Mouse (Mus musculus) urinary bladder, postnatal 14 days (tissue): ENCODE results near the gene Gpr83.

Source experiments
- DNase-seq: peaks from one replicate; pipeline ENCODE4 v3.0.0; 2021; ENCODE audit warnings: low spot score

The Gpr83 gene

DNA sequence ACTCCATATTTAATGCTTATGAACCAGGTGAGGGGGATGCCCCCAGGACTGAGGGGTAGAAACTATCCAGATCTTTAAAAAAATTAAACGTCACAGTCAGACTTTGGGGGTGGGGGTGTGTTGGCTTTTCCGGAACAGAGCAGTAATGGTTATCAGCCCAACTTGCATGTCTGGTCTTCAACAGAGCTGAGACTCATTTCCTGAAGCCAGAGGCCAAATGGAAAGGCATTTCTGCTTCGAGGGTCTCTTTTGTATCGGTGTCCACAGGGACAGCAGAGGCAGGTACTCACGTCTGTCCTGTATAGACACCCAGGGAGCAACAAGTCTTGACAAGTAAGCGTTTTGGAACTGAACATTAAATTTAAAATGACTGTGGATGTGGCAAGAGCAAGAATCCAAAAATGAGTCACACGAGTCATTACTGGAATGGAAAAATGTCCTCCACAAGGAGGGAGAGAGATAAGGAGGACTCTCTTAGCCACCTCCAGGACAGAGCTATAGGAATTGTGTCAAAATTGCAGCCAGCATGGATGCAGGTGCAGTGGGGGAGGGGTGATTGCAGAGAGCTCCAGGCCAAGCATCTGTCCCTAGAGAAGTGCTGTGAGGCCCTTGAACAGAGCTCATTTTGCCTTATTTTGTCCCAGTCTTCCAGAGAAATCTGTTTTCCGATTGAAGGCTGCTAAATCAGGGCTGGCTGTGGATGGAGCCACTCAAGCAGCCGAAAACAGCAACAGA lies 44.9 kb downstream of the Gpr83 start:
- DNase-seq = no peak

DNA sequence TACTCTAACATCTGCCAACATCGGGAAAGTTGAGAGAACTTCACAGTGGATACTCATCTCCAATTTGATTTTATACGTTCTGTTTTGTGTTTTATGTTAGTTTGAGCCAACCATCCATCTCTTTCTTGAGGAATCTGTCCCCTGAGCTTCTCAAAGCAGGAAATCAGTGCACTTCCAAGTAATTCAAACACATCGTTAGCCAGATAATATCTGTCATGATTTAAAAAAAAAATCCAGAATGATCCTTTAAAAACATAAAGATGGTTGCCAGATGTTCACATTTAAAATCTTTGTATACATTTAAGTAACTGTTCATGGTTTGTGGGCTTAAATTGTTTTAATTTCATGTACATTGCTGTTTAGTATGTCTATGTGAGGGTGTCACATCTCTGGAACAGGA lies 45.9 kb downstream of the Gpr83 start:
- no peak for DNase-seq

DNA sequence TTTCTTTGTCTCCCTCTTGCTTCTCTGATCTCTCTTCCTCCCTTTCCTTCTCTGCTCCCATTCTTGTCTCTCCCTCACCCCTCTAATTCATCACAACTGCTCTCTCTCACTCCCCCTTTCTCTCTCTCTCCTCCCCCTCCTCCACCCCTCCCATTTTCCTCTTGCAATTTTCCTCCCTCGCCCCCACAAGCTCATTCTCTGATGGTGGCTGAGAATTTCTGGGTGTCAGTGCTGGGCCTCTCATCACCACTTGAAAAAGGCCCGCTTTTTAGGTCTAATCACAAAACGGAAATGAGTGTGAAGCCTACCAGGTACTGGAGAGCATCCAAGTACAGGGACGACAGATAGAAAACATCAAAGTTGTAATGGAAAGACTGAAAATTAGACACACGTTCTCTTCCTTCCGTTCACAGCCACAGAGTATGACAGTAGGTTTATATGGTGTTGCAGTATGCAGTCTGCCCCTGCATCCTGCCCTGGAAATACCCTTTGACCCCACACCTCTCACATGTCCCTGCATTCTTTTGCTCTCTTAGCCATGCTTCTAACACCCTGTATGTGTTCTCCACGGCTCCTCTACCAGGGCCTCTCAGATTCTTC lies 47.9 kb downstream of the Gpr83 start:
- DNase-seq = no peak

DNA sequence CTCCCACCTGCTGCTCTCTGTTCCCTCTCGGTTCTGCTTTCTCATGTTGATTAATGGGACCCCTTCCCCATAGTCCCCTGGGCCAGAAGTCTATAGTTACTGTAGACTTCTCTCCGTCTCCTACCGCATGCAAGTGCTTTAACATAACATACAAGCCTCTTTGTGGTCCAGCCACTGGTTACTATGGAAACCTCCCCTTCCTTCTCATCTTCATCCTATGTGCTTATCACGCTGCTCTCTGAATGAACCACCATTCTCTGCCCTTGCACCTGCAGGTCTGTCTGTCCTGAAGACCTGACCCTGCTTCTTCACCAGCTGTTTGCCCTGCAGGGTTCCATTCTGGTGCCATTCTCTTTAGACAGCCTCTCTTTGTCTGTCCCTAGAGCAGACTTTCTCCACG lies 50.0 kb downstream of the Gpr83 start:
- no peak for DNase-seq

DNA sequence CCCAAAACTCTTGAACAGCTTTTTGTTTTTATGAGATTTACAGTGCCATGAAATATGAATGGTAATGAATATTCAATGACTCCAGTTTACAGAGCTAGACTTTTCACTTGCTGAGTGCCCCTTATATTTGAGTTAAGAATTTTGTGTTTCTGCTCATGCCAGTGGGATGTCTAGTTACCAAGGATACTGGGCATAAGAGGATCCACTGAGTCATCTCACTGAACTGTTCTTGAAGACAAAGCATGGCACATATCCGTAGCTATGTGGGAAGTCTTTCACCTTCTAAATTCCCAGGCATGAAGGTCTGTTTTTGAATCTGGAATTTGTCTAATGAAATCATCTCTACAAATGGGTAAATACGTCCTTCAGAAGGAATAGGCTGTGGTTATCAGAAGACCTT lies 52.0 kb downstream of the Gpr83 start:
- no peak for DNase-seq

DNA sequence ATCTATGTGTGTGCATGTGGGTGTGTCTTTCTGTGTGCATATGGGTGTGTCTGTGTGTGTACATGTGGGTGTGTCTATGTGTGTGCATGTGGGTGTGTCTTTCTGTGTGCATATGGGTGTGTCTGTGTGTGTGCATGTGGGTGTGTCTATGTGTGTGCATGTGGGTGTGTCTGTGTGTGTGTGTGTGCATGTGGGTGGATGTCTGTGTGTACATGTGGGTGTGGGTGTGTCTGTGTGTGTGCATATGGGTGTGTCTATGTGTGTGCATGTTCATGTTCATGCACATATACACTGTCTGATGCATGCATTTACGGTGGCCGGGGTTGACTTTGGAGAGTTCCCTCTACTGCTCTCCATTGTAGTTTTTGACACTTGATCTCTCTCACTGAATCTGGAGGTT lies 57.7 kb downstream of the Gpr83 start:
- no peak for DNase-seq

DNA sequence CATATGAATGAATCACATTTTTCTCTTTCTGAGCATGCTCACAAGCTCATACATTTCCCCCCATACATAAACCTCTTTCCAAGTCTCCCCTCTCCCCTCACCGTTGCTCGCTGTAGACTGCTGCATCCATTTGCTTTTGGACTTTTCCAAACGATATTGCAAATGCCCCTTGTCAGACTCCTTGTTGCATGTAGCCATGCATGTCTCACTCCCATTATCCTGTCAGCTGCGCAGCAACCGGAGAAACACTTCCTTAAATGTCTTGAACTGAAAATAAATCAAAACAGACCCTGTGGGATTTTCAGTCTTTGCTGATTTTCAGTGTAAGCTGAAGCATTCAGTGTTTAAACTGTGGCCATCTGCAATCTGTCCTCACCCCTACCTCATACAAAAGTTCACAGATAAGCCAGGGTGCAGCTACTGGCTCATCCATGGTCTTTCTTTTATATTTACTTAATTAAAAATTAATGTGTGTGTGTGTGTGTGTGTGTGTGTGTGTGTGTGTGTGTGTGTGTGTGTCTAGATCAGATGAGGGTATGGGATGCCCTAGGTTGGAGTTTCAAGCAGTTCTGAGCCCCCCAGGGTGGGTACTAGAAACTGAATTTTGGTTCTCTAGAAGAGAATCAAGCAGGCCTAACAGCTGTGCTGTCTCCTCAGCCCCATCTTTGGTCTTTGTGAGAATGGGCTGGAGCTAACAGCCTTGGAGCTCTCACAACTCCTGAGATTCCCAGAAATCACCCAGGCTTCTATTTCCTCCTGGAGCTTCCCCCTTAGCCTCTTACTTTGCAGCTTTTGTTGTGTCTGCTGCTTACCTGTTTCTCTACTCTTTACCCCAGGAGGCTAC lies 59.0 kb downstream of the Gpr83 start:
- no peak for DNase-seq
